Mouse (Mus musculus) limb, embryonic 14.5 days (tissue): ENCODE results near the gene Brms1. TPM values are rescaled to one million over a fixed set of nuclear protein-coding genes. Genes with fewer than 3 reads are reported as not detected.

Source experiments
- ATAC-seq: fragments of 200-750 bp; cut with Nextera tagmentation; 2 replicates; pipeline ENCODE4 v1.8.0; 2017; ENCODE audit warnings: low read depth, moderate number of reproducible peaks, moderate TSS enrichment; ENCODE audit not compliant: low FRiP score
- DNase-seq: peaks from one replicate; pipeline ENCODE4 v3.0.0-alpha.2; 2015; ENCODE audit warnings: low spot score
- H3K27ac ChIP-seq: fragments of 300-500 bp; sonication (generic); replicated peaks from 2 replicates; pipeline ENCODE4 v1.5.1; 2014; ENCODE audit warnings: low read depth, mild to moderate bottlenecking, low read length, moderate library complexity, mixed read lengths
- H3K27me3 ChIP-seq: fragments of 300-500 bp; sonication (generic); 2 replicates; pipeline ENCODE4 v1.6.1; 2014; ENCODE audit warnings: low read length, mixed read lengths; ENCODE audit not compliant: control insufficient read depth, insufficient read depth
- H3K36me3 ChIP-seq: fragments of 300-500 bp; sonication (generic); 2 replicates; pipeline ENCODE4 v1.6.1; 2014; ENCODE audit warnings: mild to moderate bottlenecking, low read length, moderate library complexity, mixed read lengths; ENCODE audit not compliant: control insufficient read depth, insufficient read depth
- H3K4me1 ChIP-seq: fragments of 300-500 bp; sonication (generic); 2 replicates; pipeline ENCODE4 v1.6.1; 2014; ENCODE audit warnings: antibody characterized with exemption, low read length, mixed read lengths; ENCODE audit not compliant: control insufficient read depth, insufficient read depth
- H3K4me2 ChIP-seq: fragments of 300-500 bp; sonication (generic); replicated peaks from 2 replicates; pipeline ENCODE4 v1.6.1; 2014; ENCODE audit warnings: low read depth, mild to moderate bottlenecking, low read length, moderate library complexity; ENCODE audit not compliant: severe bottlenecking
- H3K4me3 ChIP-seq: fragments of 300-500 bp; sonication (generic); replicated peaks from 2 replicates; pipeline ENCODE4 v1.5.1; 2014; ENCODE audit warnings: low read length
- H3K9ac ChIP-seq: fragments of 300-500 bp; sonication (generic); 2 replicates; pipeline ENCODE4 v1.6.1; 2014; ENCODE audit warnings: mild to moderate bottlenecking, low read depth, low read length, moderate library complexity; ENCODE audit not compliant: severe bottlenecking
- H3K9me3 ChIP-seq: fragments of 300-500 bp; sonication (generic); 2 replicates; pipeline ENCODE4 v1.6.1; 2016; ENCODE audit warnings: low read length; ENCODE audit not compliant: control insufficient read depth
- POLR2A ChIP-seq: fragments of 200-500 bp; IDR thresholded peaks from 2 replicates; pipeline ENCODE4 v1.8.0; 2012; ENCODE audit warnings: inconsistent platforms, mild to moderate bottlenecking, moderate library complexity, borderline replicate concordance; ENCODE audit not compliant: insufficient read depth, insufficient read length; ENCODE audit errors: extremely low read depth
- WGBS: fragments of 180-500 bp; shearing (Covaris S2); extraction: QIAGEN DNeasy Blood & Tissue Kit; methylation state at CpG from one replicate; pipeline ENCODE4 v1.1.7; 2014; 5-methylcytosine and 5-hydroxymethylcytosine counted together
- polyA plus RNA-seq, 2 experiments: library from polyadenylated mRNA; depleted of rRNA in 1 of 2; stranded (reverse) in 1 of 2; unstranded in 1 of 2; fragments of >200 nt; fragmentation: Nextera tagmentation in 1 of 2; extraction: Ambion mirVana in 1 of 2; gene quantifications; 2 replicates each; pipeline versions ENCODE4 v1.2.1 to v1.2.3; 2012 to 2014

Brms1 gene
- polyA plus RNA-seq, 2 experiments: 30.2 to 38.1 TPM

DNA sequence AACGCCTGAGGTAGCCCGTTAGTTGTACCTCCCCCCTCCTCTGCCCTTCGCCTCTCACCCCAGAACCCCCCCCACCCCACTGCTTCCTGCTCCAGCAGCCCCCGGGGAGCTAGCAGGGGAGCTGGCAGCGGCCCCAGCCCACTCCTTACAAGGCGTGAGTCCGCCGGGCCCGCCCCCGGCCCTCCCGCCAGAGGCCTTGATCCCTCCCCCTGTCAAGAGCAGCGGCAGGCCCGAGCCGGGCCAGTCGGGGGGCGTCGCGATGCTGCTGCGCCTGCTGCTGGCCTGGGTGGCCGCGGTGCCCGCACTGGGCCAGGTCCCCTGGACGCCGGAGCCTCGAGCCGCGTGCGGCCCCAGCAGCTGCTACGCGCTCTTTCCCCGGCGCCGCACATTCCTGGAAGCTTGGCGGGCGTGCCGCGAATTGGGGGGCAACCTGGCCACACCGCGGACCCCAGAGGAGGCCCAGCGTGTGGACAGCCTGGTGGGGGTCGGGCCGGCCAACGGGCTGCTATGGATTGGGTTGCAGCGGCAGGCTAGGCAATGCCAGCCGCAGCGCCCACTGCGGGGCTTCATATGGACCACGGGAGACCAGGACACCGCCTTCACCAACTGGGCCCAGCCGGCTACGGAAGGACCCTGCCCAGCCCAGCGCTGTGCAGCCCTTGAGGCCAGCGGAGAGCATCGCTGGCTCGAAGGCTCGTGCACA is 26.9 kb downstream of the Brms1 start, which contains the start of gene Cd248:
Cd248 (plus strand) TSS at position 212 of the 703 bp plus-strand sequence.
- H3K4me3 ChIP-seq: peak within 1 kb of the TSS; percentile 64
- TF ChIP-seq POLR2A: peak; percentile 88; the same call in 1 of the 2 replicates
- WGBS: 2% methylated on average over 34 of the region's 56 CpGs
- peak; percentile 50; the same call in 1 of the 2 replicates for ATAC-seq
- peak; percentile 92 for DNase-seq
- H3K4me1 ChIP-seq: peaks cover 44% of the 10 kb centered on the region
- peak within 1 kb of the TSS; percentile 87 for H3K27ac ChIP-seq
- no peaks in the 10 kb centered on the region for H3K27me3 ChIP-seq
- peak within 1 kb of the TSS; percentile 76 for H3K9ac ChIP-seq
- H3K4me2 ChIP-seq: peak within 1 kb of the TSS; percentile 94
- no peaks in the 10 kb centered on the region for H3K9me3 ChIP-seq
- H3K36me3 ChIP-seq: no peaks in the 10 kb centered on the region

DNA sequence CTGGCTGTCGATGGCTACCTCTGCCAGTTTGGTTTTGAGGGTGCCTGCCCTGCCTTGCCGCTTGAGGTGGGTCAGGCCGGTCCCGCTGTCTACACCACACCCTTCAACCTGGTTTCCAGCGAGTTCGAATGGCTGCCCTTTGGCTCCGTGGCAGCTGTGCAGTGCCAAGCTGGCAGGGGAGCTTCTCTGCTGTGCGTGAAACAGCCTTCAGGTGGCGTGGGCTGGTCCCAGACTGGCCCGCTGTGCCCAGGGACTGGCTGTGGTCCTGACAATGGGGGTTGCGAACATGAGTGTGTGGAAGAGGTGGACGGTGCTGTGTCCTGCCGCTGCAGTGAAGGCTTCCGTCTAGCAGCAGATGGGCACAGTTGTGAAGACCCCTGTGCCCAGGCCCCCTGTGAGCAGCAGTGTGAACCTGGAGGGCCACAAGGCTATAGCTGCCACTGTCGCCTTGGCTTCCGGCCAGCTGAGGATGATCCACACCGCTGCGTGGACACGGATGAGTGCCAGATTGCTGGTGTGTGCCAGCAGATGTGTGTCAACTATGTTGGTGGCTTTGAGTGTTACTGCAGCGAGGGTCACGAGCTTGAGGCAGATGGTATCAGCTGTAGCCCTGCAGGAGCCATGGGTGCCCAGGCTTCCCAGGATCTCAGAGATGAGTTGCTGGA is 27.5 kb downstream of the Brms1 start:
- Histone ChIP-seq H3K27ac (peak overlapping the region; percentile 87), H3K9me3 (no peaks in the 10 kb centered on the region), H3K9ac (peak overlapping the region; percentile 76), H3K4me3 (peak overlapping the region; percentile 64), H3K27me3 (no peaks in the 10 kb centered on the region), H3K4me1 (peaks cover 44% of the 10 kb centered on the region), H3K36me3 (no peaks in the 10 kb centered on the region), H3K4me2 (peak overlapping the region; percentile 94)
- no peak for TF ChIP-seq POLR2A
- 38% methylated on average over 21 of the region's 21 CpGs for WGBS
- no peak for DNase-seq
- ATAC-seq: no peak

DNA sequence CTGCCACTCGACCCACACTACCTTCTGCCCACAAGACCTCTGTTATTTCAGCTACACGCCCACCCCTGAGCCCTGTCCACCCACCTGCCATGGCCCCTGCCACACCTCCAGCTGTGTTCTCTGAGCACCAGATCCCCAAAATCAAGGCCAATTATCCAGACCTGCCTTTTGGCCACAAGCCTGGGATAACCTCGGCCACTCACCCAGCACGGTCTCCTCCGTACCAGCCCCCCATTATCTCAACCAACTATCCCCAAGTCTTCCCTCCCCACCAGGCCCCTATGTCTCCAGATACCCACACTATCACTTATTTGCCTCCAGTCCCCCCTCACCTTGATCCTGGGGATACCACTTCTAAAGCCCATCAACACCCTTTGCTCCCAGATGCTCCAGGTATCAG is 28.3 kb downstream of the Brms1 start:
- Histone ChIP-seq H3K9me3 (no peaks in the 10 kb centered on the region), H3K36me3 (no peaks in the 10 kb centered on the region), H3K27ac (peak overlapping the region; percentile 96; the same call in 1 of the 2 replicates), H3K4me3 (peak overlapping the region; percentile 64), H3K4me2 (peak overlapping the region; percentile 94), H3K4me1 (peaks cover 44% of the 10 kb centered on the region), H3K9ac (peak overlapping the region; percentile 18; the same call in 1 of the 2 replicates), H3K27me3 (no peaks in the 10 kb centered on the region)
- no peak for DNase-seq
- TF ChIP-seq POLR2A: no peak
- no peak for ATAC-seq
- WGBS: 62% methylated on average over 5 of the region's 5 CpGs

DNA sequence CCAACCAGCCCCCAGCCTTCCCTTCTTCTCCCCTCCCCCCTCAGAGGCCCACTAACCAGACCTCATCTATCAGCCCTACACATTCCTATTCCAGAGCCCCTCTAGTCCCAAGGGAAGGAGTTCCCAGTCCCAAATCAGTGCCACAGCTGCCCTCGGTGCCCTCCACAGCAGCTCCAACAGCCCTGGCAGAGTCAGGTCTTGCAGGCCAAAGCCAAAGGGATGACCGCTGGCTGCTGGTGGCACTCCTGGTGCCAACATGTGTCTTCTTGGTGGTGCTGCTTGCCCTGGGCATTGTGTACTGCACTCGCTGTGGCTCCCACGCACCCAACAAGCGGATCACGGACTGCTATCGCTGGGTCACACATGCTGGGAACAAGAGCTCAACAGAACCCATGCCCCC is 28.8 kb downstream of the Brms1 start:
- Histone ChIP-seq H3K27ac (peak overlapping the region; percentile 96), H3K4me2 (peak overlapping the region; percentile 94), H3K4me3 (peak overlapping the region; percentile 64), H3K9ac (peak overlapping the region; percentile 58; the same call in 1 of the 2 replicates), H3K9me3 (no peaks in the 10 kb centered on the region), H3K27me3 (no peaks in the 10 kb centered on the region), H3K36me3 (no peaks in the 10 kb centered on the region), H3K4me1 (peaks cover 44% of the 10 kb centered on the region)
- no peak for ATAC-seq
- no peak for DNase-seq
- 66% methylated on average over 7 of the region's 7 CpGs for WGBS
- no peak for TF ChIP-seq POLR2A

DNA sequence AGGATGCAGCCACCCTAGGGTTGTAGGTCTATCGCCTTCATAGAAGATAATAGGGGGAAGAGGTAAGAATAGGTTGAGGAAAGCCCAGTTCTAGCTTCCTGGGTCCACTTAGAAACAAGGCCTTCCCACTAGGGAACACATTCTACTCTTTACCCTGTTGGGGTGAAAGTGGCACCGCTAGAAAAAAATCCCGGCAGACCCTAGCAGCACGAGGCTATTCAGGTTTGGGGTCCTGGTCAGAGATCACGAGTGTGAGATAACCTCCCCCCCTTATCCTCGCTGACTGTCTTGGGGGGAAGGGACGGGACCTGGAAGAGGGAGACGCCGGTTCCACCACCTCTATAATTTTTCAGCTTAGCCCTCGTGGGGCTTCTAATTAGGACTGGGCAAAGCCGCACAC is 29.9 kb downstream of the Brms1 start:
- ATAC-seq: no peak
- Histone ChIP-seq H3K27me3 (no peaks in the 10 kb centered on the region), H3K9me3 (no peaks in the 10 kb centered on the region), H3K4me3 (peak overlapping the region; percentile 64), H3K27ac (peak overlapping the region; percentile 96), H3K4me1 (peaks cover 39% of the 10 kb centered on the region), H3K9ac (peak overlapping the region; percentile 58), H3K36me3 (no peaks in the 10 kb centered on the region), H3K4me2 (peak overlapping the region; percentile 94)
- WGBS: 6% methylated on average over 11 of the region's 11 CpGs
- no peak for TF ChIP-seq POLR2A
- no peak for DNase-seq
